Mouse (Mus musculus) stomach, embryonic 14.5 days (tissue): ENCODE measurements at regions not wholly inside any gene's neighbourhood (a gene's known extent, or its start where the extent isn't known, plus 50 kb on each side); places are given as distances from the start of the nearest gene placed in this dataset.

Experiments used
- ATAC-seq: fragments of 200-750 bp; cut with Nextera tagmentation; 2 replicates; pipeline ENCODE4 v1.8.0; 2017; ENCODE audit warnings: low read depth, moderate TSS enrichment; ENCODE audit not compliant: insufficient number of reproducible peaks, insufficient read depth, low FRiP score
- H3K27ac ChIP-seq: fragments of 300-500 bp; sonication (generic); 2 replicates; pipeline ENCODE4 v1.5.1; 2014; ENCODE audit warnings: mild to moderate bottlenecking, low read length, moderate library complexity, mixed read lengths
- H3K27me3 ChIP-seq: fragments of 300-500 bp; sonication (generic); 2 replicates; pipeline ENCODE4 v1.6.1; 2014; ENCODE audit warnings: low read length, control low read depth, mixed read lengths; ENCODE audit not compliant: control insufficient read depth, insufficient read depth
- H3K36me3 ChIP-seq: fragments of 300-500 bp; sonication (generic); 2 replicates; pipeline ENCODE4 v1.6.1; 2014; ENCODE audit warnings: mild to moderate bottlenecking, control low read depth, low read length, moderate library complexity, mixed read lengths; ENCODE audit not compliant: control insufficient read depth, insufficient read depth
- H3K4me1 ChIP-seq: fragments of 300-500 bp; sonication (generic); 2 replicates; pipeline ENCODE4 v1.6.1; 2014; ENCODE audit warnings: low read length, control low read depth, mixed read lengths; ENCODE audit not compliant: control insufficient read depth, insufficient read depth
- H3K4me2 ChIP-seq: fragments of 300-500 bp; sonication (generic); replicated peaks from 2 replicates; pipeline ENCODE4 v1.6.1; 2014; ENCODE audit warnings: low read depth, low read length, control low read depth
- H3K4me3 ChIP-seq: fragments of 300-500 bp; sonication (generic); 2 replicates; pipeline ENCODE4 v1.5.1; 2014; ENCODE audit warnings: low read depth, low read length, control low read depth
- H3K9ac ChIP-seq: fragments of 300-500 bp; sonication (generic); replicated peaks from 2 replicates; pipeline ENCODE4 v1.6.1; 2014; ENCODE audit warnings: low read depth, mild to moderate bottlenecking, control low read depth, low read length, moderate library complexity, mixed read lengths
- H3K9me3 ChIP-seq: fragments of 300-500 bp; sonication (generic); 2 replicates; pipeline ENCODE4 v1.6.1; 2016; ENCODE audit warnings: low read depth, low read length, control low read depth; ENCODE audit not compliant: control insufficient read depth
- WGBS: fragments of 180-500 bp; shearing (Covaris S2); extraction: QIAGEN DNeasy Blood & Tissue Kit; methylation state at CpG from one replicate; pipeline ENCODE4 v1.1.7; 2014; 5-methylcytosine and 5-hydroxymethylcytosine counted together

DNA sequence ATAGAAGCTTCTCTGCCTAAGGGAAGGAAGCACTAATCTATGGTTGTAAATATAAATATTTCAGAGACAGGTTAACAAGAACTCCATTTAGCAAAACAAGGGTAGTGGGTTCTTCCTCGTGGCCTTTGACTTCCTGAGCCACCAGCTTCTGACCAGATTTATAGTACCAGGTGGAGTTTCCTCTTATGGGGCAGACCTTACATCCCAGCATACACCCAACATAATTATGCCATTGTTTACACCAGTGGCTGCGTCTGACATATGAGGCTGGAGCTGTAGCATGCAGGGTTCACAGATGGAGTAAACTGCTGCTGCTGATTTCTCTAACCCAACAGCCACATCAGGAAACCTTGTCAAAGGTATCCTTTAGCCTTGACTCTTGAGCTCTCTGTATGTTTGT, 75.5 kb downstream of the Trib2 start:
- H3K27me3 ChIP-seq: no peaks in the 10 kb centered on the region

GRCm38 (mm10) chr12:15738989-15739388, 77.7 kb downstream of the Trib2 start:
- Histone ChIP-seq H3K4me2 (no peak overlapping the region), H3K4me1 (no peaks in the 10 kb centered on the region), H3K27me3 (no peaks in the 10 kb centered on the region), H3K27ac (no peak overlapping the region), H3K36me3 (no peaks in the 10 kb centered on the region), H3K4me3 (no peak overlapping the region), H3K9ac (no peak overlapping the region), H3K9me3 (no peaks in the 10 kb centered on the region)
- peak; percentile 18; the same call in 1 of the 2 replicates for ATAC-seq
- WGBS: 26% methylated on average over 4 of the region's 4 CpGs

More for the DNA sequence above, 75.5 kb downstream of the Trib2 start:
- no peak overlapping the region for H3K4me3 ChIP-seq
- no peak for ATAC-seq
- H3K9ac ChIP-seq: no peak overlapping the region
- no peaks in the 10 kb centered on the region for H3K9me3 ChIP-seq
- H3K36me3 ChIP-seq: no peaks in the 10 kb centered on the region
- no peak overlapping the region for H3K4me2 ChIP-seq
- 39% methylated on average over 2 of the region's 2 CpGs for WGBS
- H3K27ac ChIP-seq: no peak overlapping the region
- H3K4me1 ChIP-seq: no peaks in the 10 kb centered on the region

DNA sequence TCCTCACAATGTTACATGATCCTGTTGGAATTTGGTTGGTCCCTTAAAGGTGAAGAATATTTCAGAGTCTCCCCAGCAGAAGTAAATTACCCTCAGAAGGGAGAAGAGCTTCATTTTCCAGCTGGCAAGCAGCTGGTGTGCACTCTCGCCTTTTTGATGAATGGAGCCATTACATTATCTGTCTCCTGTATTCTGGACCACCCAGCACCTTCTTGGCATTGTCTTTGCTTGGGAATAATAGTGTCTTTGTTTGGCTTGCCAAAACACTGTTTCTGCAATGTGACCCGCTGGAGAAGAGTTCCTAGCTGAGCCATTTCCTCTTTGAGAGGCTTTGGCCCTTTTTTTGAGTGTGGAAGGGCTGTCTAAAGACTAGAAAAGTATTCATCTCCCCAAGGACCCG, 85.5 kb downstream of the Trib2 start:
- Histone ChIP-seq H3K9ac (no peak overlapping the region), H3K4me2 (no peak overlapping the region), H3K4me1 (no peaks in the 10 kb centered on the region), H3K27ac (no peak overlapping the region), H3K9me3 (no peaks in the 10 kb centered on the region), H3K36me3 (no peaks in the 10 kb centered on the region), H3K4me3 (no peak overlapping the region), H3K27me3 (no peaks in the 10 kb centered on the region)
- 41% methylated on average over 3 of the region's 3 CpGs for WGBS
- ATAC-seq: no peak

- no peak overlapping the region for H3K27ac ChIP-seq
- H3K4me1 ChIP-seq: no peaks in the 10 kb centered on the region
- ATAC-seq: no peak
- H3K4me2 ChIP-seq: no peak overlapping the region
- H3K36me3 ChIP-seq: no peaks in the 10 kb centered on the region
- 77% methylated on average over 3 of the region's 3 CpGs for WGBS
- no peak overlapping the region for H3K9ac ChIP-seq
- H3K27me3 ChIP-seq: no peaks in the 10 kb centered on the region
- H3K9me3 ChIP-seq: no peaks in the 10 kb centered on the region
- H3K4me3 ChIP-seq: no peak overlapping the region
Measured at GRCm38 (mm10) chr12:15729696-15730095, 87.0 kb downstream of the Trib2 start.

- no peaks in the 10 kb centered on the region for H3K27me3 ChIP-seq
- H3K9ac ChIP-seq: no peak overlapping the region
- no peak overlapping the region for H3K4me3 ChIP-seq
- no peak for ATAC-seq
- no peaks in the 10 kb centered on the region for H3K9me3 ChIP-seq
- WGBS: 69% methylated on average over 6 of the region's 6 CpGs
- no peaks in the 10 kb centered on the region for H3K4me1 ChIP-seq
- no peak overlapping the region for H3K4me2 ChIP-seq
- H3K27ac ChIP-seq: no peak overlapping the region
- H3K36me3 ChIP-seq: no peaks in the 10 kb centered on the region
Measured at GRCm38 (mm10) chr12:15723529-15723928, 93.2 kb downstream of the Trib2 start.

GRCm38 (mm10) chr12:15722161-15722560, 94.6 kb downstream of the Trib2 start:
- Histone ChIP-seq H3K27me3 (no peaks in the 10 kb centered on the region), H3K27ac (no peak overlapping the region), H3K4me2 (no peak overlapping the region), H3K9ac (no peak overlapping the region), H3K4me1 (peaks cover 2% of the 10 kb centered on the region; the same call in 1 of the 2 replicates), H3K9me3 (no peaks in the 10 kb centered on the region), H3K4me3 (no peak overlapping the region), H3K36me3 (no peaks in the 10 kb centered on the region)
- WGBS: 73% methylated on average over 2 of the region's 2 CpGs
- no peak for ATAC-seq

DNA sequence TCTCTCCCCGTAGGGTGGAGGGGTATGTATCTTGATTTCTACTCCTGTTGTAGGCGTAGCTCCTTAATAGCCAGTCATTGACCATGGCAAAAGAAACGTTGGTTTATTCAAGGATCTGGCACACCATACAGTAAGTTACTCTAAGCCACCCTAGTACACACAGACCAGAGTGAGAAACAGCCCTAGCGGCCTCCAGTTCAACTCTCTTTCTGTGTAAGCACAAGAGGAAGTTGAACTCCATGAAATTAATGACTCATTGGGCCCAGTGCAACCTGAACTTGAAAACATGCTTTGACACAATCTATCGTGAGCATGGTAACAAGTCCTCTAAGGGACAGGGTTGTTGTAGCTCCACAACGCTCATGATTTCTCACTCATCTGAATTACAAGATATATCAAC, 96.6 kb downstream of the Trib2 start:
- no peaks in the 10 kb centered on the region for H3K27me3 ChIP-seq
- H3K36me3 ChIP-seq: no peaks in the 10 kb centered on the region
- no peak for ATAC-seq
- no peaks in the 10 kb centered on the region for H3K9me3 ChIP-seq
- 84% methylated on average over 6 of the region's 6 CpGs for WGBS
- H3K4me2 ChIP-seq: no peak overlapping the region
- H3K4me3 ChIP-seq: no peak overlapping the region
- H3K27ac ChIP-seq: no peak overlapping the region
- H3K9ac ChIP-seq: no peak overlapping the region
- peaks cover 2% of the 10 kb centered on the region; the same call in 1 of the 2 replicates for H3K4me1 ChIP-seq

- H3K27me3 ChIP-seq: no peaks in the 10 kb centered on the region
- no peak for ATAC-seq
Measured at GRCm38 (mm10) chr12:15718827-15719226, 97.9 kb downstream of the Trib2 start.

GRCm38 (mm10) chr12:15717989-15718388, 98.7 kb downstream of the Trib2 start:
- Histone ChIP-seq H3K27me3 (no peaks in the 10 kb centered on the region), H3K4me2 (no peak overlapping the region), H3K36me3 (no peaks in the 10 kb centered on the region), H3K27ac (no peak overlapping the region), H3K4me3 (no peak overlapping the region), H3K4me1 (peaks cover 2% of the 10 kb centered on the region; the same call in 1 of the 2 replicates), H3K9ac (no peak overlapping the region), H3K9me3 (no peaks in the 10 kb centered on the region)
- ATAC-seq: no peak
- 78% methylated on average over 6 of the region's 6 CpGs for WGBS

More at GRCm38 (mm10) chr12:15718827-15719226, 97.9 kb downstream of the Trib2 start:
- Histone ChIP-seq H3K4me1 (peaks cover 2% of the 10 kb centered on the region; the same call in 1 of the 2 replicates), H3K9ac (no peak overlapping the region), H3K4me3 (no peak overlapping the region), H3K27ac (no peak overlapping the region), H3K4me2 (no peak overlapping the region), H3K36me3 (no peaks in the 10 kb centered on the region), H3K9me3 (no peaks in the 10 kb centered on the region)
- 63% methylated on average over 1 of the region's 1 CpGs for WGBS
